Mouse (Mus musculus) heart, embryonic 11.5 days (tissue): ENCODE measurements at regions not wholly inside any gene's neighbourhood (a gene's known extent, or its start where the extent isn't known, plus 50 kb on each side); places are given as distances from the start of the nearest gene placed in this dataset.
A peak's percentile ranks its signal among the peaks of the same experiment; 100 is the strongest.

Source experiments
- ATAC-seq: fragments of 200-750 bp; cut with Nextera tagmentation; replicated peaks from 2 replicates; pipeline ENCODE4 v1.8.0; 2017; ENCODE audit warnings: moderate library complexity; ENCODE audit not compliant: insufficient number of reproducible peaks, low FRiP score, low TSS enrichment
- H3K27ac ChIP-seq: fragments of 300-500 bp; sonication (generic); 2 replicates; pipeline ENCODE4 v1.5.1; 2014; ENCODE audit warnings: mild to moderate bottlenecking, low read depth, low read length
- H3K27me3 ChIP-seq: fragments of 300-500 bp; sonication (generic); 2 replicates; pipeline ENCODE4 v1.6.1; 2014; ENCODE audit warnings: mild to moderate bottlenecking, low read length, mixed read lengths; ENCODE audit not compliant: control insufficient read depth, insufficient read depth
- H3K36me3 ChIP-seq: fragments of 300-500 bp; sonication (generic); 2 replicates; pipeline ENCODE4 v1.6.1; 2014; ENCODE audit warnings: mild to moderate bottlenecking, low read length, moderate library complexity, mixed read lengths; ENCODE audit not compliant: control insufficient read depth, insufficient read depth
- H3K4me1 ChIP-seq: fragments of 300-500 bp; sonication (generic); 2 replicates; pipeline ENCODE4 v1.6.1; 2014; ENCODE audit warnings: low read length; ENCODE audit not compliant: control insufficient read depth, insufficient read depth
- H3K4me2 ChIP-seq: fragments of 300-500 bp; sonication (generic); 2 replicates; pipeline ENCODE4 v1.6.1; 2014; ENCODE audit warnings: mild to moderate bottlenecking, moderate library complexity
- H3K4me3 ChIP-seq: fragments of 300-500 bp; sonication (generic); 2 replicates; pipeline ENCODE4 v1.5.1; 2014; ENCODE audit warnings: low read depth, low read length
- H3K9ac ChIP-seq: fragments of 300-500 bp; sonication (generic); 2 replicates; pipeline ENCODE4 v1.6.1; 2014; ENCODE audit warnings: mild to moderate bottlenecking, low read depth, low read length, moderate library complexity
- H3K9me3 ChIP-seq: fragments of 300-500 bp; sonication (generic); replicated peaks from 2 replicates; pipeline ENCODE4 v1.6.1; 2016; ENCODE audit warnings: low read length; ENCODE audit not compliant: control insufficient read depth
- WGBS: fragments of 180-500 bp; shearing (Covaris S2); extraction: QIAGEN DNeasy Blood & Tissue Kit; methylation state at CpG from one replicate; pipeline ENCODE4 v1.1.7; 2014; ENCODE audit not compliant: insufficient replicate concordance; 5-methylcytosine and 5-hydroxymethylcytosine counted together

GRCm38 (mm10) chr2:115309856-115310631, 271.5 kb upstream of the BC052040 start:
- 41% methylated on average over 4 of the region's 4 CpGs for WGBS
- ATAC-seq = no peak; the same call in 1 of the 2 replicates
- peak overlapping the region; percentile 22 for H3K27ac ChIP-seq

GRCm38 (mm10) chr2:115318551-115318950, 263.0 kb upstream of the BC052040 start:
- no peak overlapping the region for H3K9ac ChIP-seq

More at GRCm38 (mm10) chr2:115309856-115310631, 271.5 kb upstream of the BC052040 start:
- H3K27me3 ChIP-seq = no peaks in the 10 kb centered on the region
- no peak overlapping the region for H3K4me3 ChIP-seq
- H3K9ac ChIP-seq = no peak overlapping the region
- no peak overlapping the region for H3K4me2 ChIP-seq
- 0 out of 2 replicates have a peak, but pooled peaks cover 5% of the 10 kb centered on the region for H3K4me1 ChIP-seq
- H3K9me3 ChIP-seq = no peaks in the 10 kb centered on the region
- H3K36me3 ChIP-seq = no peaks in the 10 kb centered on the region

GRCm38 (mm10) chr2:115322582-115322981, 258.9 kb upstream of the BC052040 start:
- WGBS = 43% methylated on average over 5 of the region's 5 CpGs
- no peak for ATAC-seq
- no peaks in the 10 kb centered on the region for H3K9me3 ChIP-seq

More at GRCm38 (mm10) chr2:115318551-115318950, 263.0 kb upstream of the BC052040 start:
- 71% methylated on average over 3 of the region's 3 CpGs for WGBS
- Histone ChIP-seq H3K4me1 (no peaks in the 10 kb centered on the region), H3K4me3 (no peak overlapping the region), H3K4me2 (no peak overlapping the region), H3K36me3 (no peaks in the 10 kb centered on the region), H3K27me3 (no peaks in the 10 kb centered on the region), H3K9me3 (no peaks in the 10 kb centered on the region), H3K27ac (no peak overlapping the region)
- no peak for ATAC-seq

GRCm38 (mm10) chr2:115326526-115326925, 255.0 kb upstream of the BC052040 start:
- Histone ChIP-seq H3K9me3 (no peaks in the 10 kb centered on the region), H3K4me3 (no peak overlapping the region), H3K4me1 (no peaks in the 10 kb centered on the region), H3K36me3 (no peaks in the 10 kb centered on the region), H3K27me3 (no peaks in the 10 kb centered on the region), H3K27ac (no peak overlapping the region), H3K9ac (no peak overlapping the region), H3K4me2 (no peak overlapping the region)
- no peak for ATAC-seq
- 87% methylated on average over 2 of the region's 2 CpGs for WGBS

More at GRCm38 (mm10) chr2:115322582-115322981, 258.9 kb upstream of the BC052040 start:
- Histone ChIP-seq H3K36me3 (no peaks in the 10 kb centered on the region), H3K27me3 (no peaks in the 10 kb centered on the region), H3K4me3 (no peak overlapping the region), H3K9ac (no peak overlapping the region), H3K4me2 (no peak overlapping the region), H3K27ac (no peak overlapping the region), H3K4me1 (no peaks in the 10 kb centered on the region)

- no peak overlapping the region for H3K27ac ChIP-seq
- H3K4me3 ChIP-seq = no peak overlapping the region
- H3K27me3 ChIP-seq = no peaks in the 10 kb centered on the region
- H3K36me3 ChIP-seq = no peaks in the 10 kb centered on the region
- H3K9me3 ChIP-seq = no peaks in the 10 kb centered on the region
- H3K9ac ChIP-seq = no peak overlapping the region
- ATAC-seq = no peak
- H3K4me1 ChIP-seq = no peaks in the 10 kb centered on the region
- H3K4me2 ChIP-seq = no peak overlapping the region
- 38% methylated on average over 7 of the region's 7 CpGs for WGBS
Observed at GRCm38 (mm10) chr2:115338178-115338577, 243.3 kb upstream of the BC052040 start.

GRCm38 (mm10) chr2:115339034-115339433, 242.5 kb upstream of the BC052040 start:
- H3K9me3 ChIP-seq = no peaks in the 10 kb centered on the region
- no peak for ATAC-seq
- no peak overlapping the region for H3K9ac ChIP-seq
- no peaks in the 10 kb centered on the region for H3K36me3 ChIP-seq
- H3K27me3 ChIP-seq = no peaks in the 10 kb centered on the region
- H3K4me3 ChIP-seq = no peak overlapping the region
- H3K27ac ChIP-seq = no peak overlapping the region
- no peak overlapping the region for H3K4me2 ChIP-seq
- 78% methylated on average over 4 of the region's 4 CpGs for WGBS
- no peaks in the 10 kb centered on the region for H3K4me1 ChIP-seq

- Histone ChIP-seq H3K9me3 (no peaks in the 10 kb centered on the region), H3K4me3 (no peak overlapping the region), H3K4me1 (no peaks in the 10 kb centered on the region), H3K9ac (no peak overlapping the region), H3K36me3 (no peaks in the 10 kb centered on the region), H3K4me2 (no peak overlapping the region), H3K27me3 (no peaks in the 10 kb centered on the region), H3K27ac (no peak overlapping the region)
- ATAC-seq = no peak
- WGBS = 86% methylated on average over 14 of the region's 14 CpGs
Observed at GRCm38 (mm10) chr2:115342360-115342759, 239.2 kb upstream of the BC052040 start.

GRCm38 (mm10) chr2:115346551-115346950, 235.0 kb upstream of the BC052040 start:
- H3K4me3 ChIP-seq = no peak overlapping the region
- no peak overlapping the region for H3K9ac ChIP-seq
- no peak overlapping the region for H3K4me2 ChIP-seq
- H3K27ac ChIP-seq = no peak overlapping the region
- peaks cover 4% of the 10 kb centered on the region; the same call in 1 of the 2 replicates for H3K4me1 ChIP-seq
- no peaks in the 10 kb centered on the region for H3K27me3 ChIP-seq
- H3K36me3 ChIP-seq = no peaks in the 10 kb centered on the region
- ATAC-seq = no peak
- 69% methylated on average over 6 of the region's 6 CpGs for WGBS
- no peaks in the 10 kb centered on the region for H3K9me3 ChIP-seq

GRCm38 (mm10) chr2:115348263-115348662, 233.3 kb upstream of the BC052040 start:
- ATAC-seq = no peak
- 0 out of 2 replicates have a peak overlapping the region, but pooled peaks have one; percentile 22 for H3K27ac ChIP-seq
- no peak overlapping the region; the same call in 1 of the 2 replicates for H3K4me2 ChIP-seq
- H3K4me1 ChIP-seq = peaks cover 4% of the 10 kb centered on the region; the same call in 1 of the 2 replicates
- H3K27me3 ChIP-seq = no peaks in the 10 kb centered on the region
- WGBS = 2% methylated on average over 2 of the region's 2 CpGs
- no peak overlapping the region for H3K9ac ChIP-seq
- no peaks in the 10 kb centered on the region for H3K9me3 ChIP-seq
- H3K36me3 ChIP-seq = no peaks in the 10 kb centered on the region
- no peak overlapping the region for H3K4me3 ChIP-seq
